Mouse (Mus musculus) spleen, adult 18-20 months (tissue): ENCODE data around the gene Ss18l2.

Experiments used
- DNase-seq, 2 experiments: peaks; one replicate each; pipeline ENCODE4 v3.0.0; 2022; ENCODE audit warnings: mixed read lengths in 2 of 2

The Ss18l2 gene

DNA sequence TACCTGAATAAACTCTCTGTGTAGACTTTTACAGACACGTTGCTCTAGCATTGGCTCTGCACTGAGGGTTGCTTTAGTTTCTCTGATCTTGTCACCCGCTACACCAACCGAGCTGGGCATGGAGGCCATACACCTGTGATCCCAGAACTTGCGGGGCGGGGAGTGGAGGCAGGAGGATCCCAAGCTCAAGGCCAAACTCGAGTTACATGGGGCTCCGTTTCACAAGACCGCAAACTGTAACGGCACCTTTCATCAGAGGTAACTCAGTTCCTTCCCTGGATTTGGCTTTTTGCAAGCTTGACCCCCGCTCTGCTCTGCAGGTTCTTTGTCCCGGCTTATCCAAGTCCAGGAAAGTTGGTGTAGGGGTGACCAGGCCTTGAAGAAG, 5.9 kb upstream of the Ss18l2 start:
- DNase-seq, result no peak

DNA sequence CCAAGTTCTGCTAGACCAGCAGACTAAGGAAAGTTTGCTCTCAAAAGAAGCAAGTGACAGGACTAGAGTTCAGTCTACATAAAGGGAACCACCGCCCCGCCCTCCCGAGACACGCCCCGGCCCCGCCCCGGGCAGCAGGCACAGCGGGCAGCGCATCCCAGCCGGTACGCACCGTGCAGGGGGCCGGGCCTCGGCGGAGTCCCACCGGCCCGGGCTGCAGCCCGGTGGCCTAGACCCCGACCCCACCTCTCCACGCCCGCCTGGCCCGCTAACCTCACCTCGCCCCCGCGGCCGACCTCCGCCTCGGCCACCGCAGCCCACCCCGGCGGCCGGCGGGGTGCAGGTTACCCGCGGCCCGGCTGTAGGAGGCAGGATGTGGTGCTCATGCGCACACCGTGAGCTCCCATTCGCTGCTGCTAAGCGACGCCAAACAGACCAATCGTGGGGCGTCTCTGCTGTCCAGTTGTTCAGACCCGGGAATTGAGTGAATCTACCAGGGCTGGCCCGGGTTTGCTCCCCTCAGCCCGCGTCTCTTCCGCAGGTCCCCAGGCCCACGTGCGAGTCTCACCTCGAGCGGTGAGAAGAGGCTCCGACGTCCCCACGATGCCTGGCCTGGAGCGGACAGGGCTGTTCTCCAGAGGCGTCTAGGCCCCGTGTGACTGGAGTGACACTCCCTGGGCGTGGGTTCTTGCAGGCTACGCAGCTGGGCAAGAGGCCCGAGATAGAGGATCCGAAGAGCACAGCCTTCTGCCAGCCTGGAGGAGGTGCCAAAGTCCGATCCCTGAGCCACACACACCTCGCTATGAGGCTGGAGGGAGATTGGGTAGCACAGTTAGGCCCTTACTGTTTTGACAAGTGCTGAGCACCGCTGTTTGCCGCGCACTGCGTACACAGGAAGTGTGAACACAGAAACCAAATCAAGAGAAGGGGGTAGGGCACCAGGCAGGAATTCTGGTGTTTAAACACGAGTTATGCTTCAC, 5.2 kb upstream of the Ss18l2 start, which contains the start of gene Sec22c:
TSS of gene Sec22c (minus strand) at position 845 of the 980 bp plus-strand sequence.
- peak; percentile 86 to 93 for DNase-seq

GRCm38 (mm10) chr9:121706029-121706675, 4.0 kb upstream of the Ss18l2 start:
- DNase-seq, result no peak

DNA sequence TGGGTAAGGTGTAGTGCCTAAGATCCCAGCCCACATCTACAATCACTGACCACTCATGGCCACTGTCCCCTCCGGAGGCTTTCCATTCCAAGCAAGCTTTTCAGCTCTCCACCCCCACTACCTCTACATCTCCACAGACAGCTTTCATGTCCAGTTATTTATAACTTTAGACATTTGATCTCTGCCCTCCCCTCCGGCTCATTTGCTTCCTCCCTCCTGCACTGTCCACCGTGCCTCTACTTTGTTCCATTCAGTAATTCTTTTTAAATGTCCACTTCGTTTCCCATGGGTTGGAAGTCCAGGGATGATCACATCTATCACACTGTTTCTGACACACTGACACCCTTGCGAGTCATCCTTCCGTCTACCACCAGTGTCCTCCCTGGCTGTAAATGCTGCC, 2.3 kb upstream of the Ss18l2 start:
- no peak for DNase-seq

DNA sequence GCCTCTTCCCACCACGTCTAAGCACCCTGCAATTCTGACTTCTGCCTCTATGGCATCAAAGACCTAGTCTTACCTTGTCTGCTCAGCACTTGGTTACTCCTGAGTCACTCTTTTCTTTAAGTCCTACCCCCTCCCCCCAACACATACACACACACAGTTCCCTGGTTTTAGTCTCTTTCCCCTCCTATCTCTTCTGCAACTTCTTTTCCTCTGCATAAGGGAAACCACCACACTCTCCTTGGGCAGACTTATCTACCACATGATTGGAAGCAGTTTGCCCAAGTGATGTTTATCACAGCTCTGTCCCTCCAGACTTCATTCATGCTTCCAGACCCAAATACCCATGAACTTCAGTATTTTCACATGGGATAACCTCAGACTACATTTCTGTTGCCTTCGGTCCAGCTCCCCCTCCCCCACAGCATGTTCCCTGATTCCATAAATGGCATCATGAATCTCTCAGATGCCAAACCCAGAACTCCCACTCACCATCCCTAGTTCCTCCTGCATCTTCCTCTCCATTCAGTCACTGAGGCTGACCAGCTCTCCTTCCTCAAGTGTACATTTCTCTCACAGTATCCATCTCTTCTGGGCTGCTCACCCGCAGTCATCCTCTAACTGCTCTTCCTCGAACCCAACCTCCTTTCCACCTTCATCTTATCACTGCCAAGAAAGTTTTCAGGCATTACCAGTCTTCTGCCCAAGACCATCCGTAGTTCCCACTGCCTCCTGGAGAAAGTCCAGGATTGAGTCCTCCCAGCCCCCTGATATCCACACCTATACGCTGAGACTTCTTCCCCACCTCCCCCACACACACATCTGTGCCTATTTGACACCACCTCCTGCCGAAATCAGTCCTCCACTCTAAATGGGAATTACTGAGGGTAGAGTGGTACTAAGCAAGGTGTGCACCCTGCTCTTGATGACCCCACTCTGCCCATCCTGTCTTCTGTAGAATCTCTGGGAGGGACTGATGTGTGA, 1.3 kb upstream of the Ss18l2 start:
- no peak for DNase-seq

DNA sequence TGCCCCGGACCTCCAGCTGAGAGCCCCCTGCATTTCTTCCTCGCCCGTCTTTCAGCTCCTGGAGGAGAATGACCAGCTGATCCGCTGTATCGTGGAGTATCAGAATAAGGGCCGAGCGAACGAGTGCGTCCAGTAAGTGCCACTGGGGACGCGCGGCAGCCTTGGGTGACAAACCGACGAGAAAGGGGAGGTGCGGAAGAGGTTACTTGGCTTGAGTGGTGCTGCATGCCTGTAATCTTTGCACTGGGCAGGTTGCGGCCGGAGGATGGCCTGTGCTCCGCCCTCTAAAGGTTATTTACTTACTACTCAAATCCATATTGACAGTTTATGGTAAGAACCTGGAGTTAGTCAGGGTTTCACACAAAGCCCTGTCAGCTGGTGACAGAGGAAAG, 451 bp downstream of the Ss18l2 start:
- DNase-seq, result no peak

GRCm38 (mm10) chr9:121717048-121717447, 6.9 kb downstream of the Ss18l2 start:
- no peak for DNase-seq

GRCm38 (mm10) chr9:121718070-121718705, 8.1 kb downstream of the Ss18l2 start:
- no peak for DNase-seq

- peak; percentile 95 for DNase-seq
Measured at GRCm38 (mm10) chr9:121718792-121719318, 8.7 kb downstream of the Ss18l2 start, which contains the start of gene Nktr. Gene Nktr (plus strand): TSS chr9:121719169.

DNA sequence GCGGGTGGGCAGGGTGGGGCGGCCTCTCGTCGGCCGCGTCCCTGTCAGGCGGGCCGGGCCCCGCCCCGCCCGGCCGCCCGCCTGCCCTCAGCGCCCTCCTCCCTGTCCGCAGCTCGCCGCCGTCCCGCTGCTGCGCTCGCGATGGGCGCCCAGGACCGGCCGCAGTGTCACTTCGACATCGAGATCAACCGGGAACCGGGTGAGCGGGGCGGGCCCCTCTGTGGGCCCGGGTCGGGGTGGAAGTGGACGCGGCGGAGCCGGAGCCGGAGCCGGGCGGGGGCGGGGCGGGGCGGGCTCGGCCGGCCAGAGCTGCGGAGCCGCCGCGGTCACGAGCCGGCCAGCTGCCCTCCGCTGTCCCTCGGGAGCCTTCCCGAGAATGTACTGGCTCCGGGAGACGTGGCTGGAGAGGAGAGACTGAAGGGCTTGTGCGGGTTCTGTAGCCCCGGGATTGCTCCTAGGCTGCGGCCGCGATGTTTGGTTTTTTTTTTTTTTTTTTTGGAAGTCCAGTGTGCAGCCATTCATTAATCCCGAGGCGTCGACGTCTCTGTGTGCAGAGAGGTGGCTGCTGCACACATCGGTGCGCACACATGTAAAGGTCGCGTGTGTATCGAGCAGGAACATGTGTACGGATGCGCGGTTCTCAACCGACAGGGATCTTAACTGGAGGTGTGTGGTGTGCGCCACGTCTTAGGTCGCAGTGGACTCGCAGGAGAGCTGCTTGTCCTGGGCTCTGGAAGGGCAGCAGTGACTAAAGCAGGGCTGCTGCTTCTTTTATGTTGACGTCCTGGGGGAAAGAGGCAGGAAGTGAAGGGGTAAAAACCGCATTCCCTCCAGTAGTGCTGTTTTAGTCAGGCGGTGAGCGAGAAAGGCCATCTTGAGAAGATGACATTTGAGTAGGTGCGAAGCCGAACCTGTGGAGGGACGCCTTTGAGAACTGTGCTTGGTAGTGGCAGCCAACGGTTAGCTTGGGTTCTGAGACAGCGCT, 9.5 kb downstream of the Ss18l2 start:
- peak in 1 of 2 experiments; percentile 19 for DNase-seq

- no peak for DNase-seq
Measured at GRCm38 (mm10) chr9:121740490-121740889, 30.4 kb downstream of the Ss18l2 start.

DNA sequence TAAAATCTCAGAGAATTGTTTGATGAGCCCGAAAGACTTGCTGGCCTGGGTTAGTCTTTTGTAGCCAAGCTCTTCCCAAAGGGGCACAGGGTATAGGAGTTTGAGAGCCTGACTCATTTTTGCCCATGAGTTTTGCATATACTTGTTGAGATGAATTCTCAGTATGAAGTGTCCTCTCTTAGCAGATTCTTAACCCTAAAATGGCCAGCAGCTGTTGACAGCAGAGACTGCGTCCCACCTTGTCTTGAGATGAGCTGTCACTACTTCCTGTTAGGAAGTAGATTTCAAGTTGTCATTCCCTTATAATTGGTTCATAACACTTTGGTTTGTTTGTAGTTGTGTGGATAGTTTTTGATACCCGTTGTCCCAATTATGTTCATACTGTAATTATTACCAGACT, 31.0 kb downstream of the Ss18l2 start:
- no peak for DNase-seq

DNA sequence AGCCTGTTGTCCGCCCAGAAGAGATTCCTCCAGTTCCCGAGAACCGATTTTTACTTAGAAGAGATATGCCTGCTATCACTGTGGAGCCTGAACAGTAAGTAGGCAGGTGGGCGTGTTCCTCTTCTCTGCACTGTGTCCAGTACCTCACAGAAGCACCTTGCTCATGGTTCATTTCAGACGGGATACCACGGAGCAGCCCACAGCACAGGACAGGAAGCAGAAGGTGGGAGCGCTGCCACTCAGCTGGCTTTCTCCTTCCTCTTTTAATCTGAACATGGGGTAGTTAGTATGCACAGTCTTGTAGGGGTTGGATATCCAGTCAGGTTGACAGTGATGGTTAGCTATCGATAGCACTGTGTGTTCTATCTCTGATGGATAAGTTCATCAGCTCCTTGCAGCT, 33.9 kb downstream of the Ss18l2 start:
- DNase-seq, result no peak

GRCm38 (mm10) chr9:121752774-121753173, 42.6 kb downstream of the Ss18l2 start:
- DNase-seq, result no peak

DNA sequence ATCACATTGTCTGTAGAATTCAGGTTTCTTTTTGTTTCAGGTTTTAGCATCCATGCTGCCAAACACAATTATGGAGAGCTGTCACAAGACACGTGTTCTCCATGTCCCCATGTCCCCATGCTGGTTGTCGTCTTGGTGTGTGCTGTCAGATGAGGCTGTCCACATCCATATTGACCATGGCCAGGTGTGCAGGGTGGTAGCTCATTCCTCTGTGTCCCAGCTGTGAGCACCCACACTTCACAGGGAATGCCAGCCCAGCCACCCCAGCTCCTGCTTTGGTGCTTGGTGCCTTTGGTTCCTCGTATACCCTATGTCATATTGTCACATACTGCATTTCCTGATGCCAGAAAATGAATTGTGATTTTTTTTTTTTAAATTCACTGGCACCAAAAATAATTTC, 44.5 kb downstream of the Ss18l2 start:
- no peak for DNase-seq

DNA sequence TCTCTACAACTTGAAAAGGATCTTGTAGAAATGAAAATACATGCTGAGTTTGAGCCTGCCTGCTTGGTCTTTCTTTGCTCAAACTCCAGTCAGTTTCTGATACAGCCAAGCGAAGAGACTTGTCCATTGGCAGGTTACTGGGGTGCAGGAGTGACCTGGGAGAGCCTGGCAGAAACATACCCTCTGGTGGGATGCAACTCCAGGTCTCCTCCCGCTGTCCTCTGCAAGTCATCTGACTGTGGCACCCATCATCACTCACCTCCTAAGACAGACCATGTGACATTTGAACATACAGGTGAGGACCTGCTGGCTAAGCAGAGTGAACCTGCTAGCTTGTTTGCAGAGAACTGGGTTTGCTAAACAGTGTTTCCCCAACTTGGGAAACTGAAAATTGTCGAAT, 46.7 kb downstream of the Ss18l2 start:
- no peak for DNase-seq

- DNase-seq, result no peak
Measured at GRCm38 (mm10) chr9:121757432-121757831, 47.3 kb downstream of the Ss18l2 start.

GRCm38 (mm10) chr9:121757835-121758814, 48.0 kb downstream of the Ss18l2 start:
- DNase-seq, result no peak
